Mouse (Mus musculus) right cerebral cortex, adult 18-20 months (tissue): Measurements from ENCODE around the gene Nsg1.
A peak's percentile ranks its signal among the peaks of the same experiment; 100 is the strongest.

ENCODE experiments used
- DNase-seq: peaks from one replicate; pipeline ENCODE4 v3.0.0; 2022; ENCODE audit warnings: mixed read lengths

The Nsg1 gene

DNA sequence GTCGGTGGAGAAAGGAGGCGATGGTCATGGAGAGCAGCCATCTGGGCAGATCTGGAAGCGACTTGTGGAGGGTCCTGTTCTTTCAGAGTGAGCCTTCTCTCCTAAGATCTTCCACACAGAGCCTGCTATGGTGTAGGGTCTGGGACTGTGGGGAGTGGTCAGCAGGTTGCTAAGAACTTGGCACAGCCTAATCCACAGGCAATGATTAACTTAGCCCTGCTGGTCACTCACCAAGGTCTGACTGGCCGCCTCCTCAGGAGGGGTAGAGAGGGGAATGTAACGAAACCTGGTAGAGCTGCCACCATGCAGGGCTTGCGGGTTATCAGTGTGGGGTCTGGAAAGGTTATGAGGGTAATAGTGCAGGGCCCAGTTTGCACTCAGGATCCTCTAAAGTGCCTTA is 18.8 kb downstream of the Nsg1 start:
- no peak for DNase-seq

DNA sequence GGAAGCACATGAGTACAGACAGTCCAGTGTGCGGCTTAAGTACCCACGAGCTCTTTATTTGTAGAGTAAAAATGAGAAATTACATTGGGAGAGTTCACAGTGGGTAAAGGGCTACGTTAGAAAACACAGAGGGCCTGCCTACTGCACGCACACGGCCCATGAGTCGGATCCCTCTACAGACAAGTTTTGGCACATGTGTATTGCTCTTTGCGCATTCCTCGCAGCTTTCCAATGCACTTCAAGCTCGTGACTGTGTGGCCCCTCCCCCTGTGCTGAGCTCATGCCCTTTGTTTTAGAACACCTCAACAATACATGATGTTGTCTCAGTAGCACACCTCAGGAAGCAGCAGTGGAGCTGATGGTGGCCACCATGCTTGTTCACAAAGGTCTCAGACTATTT is 22.5 kb downstream of the Nsg1 start:
- DNase-seq, result no peak

DNA sequence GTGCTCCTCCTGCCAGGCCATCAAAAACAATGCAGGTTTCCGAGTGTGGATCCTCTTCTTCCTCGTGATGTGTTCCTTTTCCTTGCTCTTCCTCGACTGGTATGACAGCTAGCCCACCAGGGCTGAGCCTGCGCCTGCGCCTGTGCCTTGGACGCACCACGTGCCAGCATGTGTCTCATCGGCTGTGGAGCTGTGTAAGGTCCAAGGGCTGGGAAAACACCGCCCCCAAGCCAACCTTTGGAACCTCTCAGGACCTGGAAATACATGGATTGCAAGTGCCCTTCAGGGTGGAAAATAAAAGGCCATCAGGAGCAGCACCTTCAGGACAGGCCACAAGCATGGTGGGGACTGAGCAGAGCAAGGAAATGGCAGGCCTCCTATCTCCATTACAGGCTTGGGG is 23.5 kb downstream of the Nsg1 start:
- no peak for DNase-seq

DNA sequence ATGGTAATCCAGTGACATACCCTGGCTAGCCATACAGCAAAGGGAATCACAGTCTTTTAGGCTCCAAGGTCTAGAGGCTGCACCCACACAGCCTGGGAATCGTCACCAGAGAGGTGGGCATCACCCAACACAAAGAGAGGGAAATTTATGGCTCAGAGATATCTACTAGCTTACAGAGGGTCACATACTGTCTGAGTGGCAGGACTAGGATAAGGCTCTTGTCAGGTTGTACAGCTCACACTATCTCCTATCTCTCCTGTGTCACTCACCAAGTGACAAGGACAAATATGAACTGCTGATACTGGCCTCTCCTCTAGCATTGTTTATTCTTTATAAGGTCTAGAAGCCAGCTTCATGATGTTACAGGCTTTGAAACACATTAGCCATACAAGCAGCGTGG is 30.4 kb downstream of the Nsg1 start:
- no peak for DNase-seq

DNA sequence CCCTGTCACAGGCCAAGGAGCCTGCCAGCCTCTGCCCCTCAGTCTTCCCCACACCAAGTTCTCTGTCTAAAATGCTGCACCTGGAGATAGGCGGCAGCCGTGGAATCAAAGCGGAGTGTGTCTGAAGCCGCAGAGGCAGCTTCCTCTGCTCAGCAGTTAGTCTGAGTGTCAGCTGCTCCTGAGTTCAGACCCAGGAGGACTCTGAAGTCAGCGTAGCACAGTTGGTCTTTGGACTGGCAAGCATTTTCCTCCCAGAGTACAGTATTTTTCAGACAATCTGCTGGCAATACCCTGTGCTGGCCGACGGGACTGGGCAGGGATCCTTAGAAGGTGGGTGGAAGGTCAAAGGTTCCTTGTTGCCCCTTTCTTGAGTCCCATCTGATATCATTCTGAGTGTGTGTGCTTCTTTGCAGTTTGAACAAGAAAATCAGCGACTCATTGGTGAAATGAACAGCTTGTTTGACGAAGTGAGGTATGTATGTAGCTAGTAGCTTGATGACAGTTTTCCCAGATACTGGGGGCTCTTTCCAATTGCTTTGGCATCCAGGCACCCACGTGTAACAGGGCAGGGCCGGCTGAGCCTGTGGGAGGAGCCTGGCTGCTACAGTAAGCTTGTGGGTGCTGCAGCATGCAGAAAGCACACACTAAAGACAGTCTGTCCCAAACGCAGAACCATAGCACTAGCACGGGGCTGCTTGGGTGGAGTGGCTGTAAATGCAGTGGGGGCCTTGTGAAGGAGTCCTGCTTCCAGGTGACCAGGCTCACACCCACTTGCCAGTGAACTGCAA is 33.0 kb downstream of the Nsg1 start:
- no peak for DNase-seq

DNA sequence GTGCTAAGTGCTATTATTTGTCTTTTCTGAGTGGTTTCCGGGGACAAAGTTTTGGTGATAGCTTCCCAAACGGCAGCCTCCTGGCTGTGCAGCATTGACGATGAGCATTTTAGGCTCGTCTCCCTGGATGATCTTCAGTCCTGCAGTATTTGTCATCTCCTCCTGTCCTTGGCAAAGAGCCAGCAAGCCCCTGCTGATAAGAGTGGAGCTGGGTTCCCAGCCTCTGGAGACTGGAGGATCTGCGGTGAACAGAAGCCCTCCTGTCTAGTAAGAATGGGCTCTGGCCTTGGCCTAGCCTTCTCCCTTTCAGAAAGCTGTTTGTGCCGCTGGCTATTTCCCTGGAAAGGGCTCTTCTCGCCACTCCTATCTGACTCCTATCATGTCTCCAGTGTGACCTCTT is 38.0 kb downstream of the Nsg1 start:
- no peak for DNase-seq

DNA sequence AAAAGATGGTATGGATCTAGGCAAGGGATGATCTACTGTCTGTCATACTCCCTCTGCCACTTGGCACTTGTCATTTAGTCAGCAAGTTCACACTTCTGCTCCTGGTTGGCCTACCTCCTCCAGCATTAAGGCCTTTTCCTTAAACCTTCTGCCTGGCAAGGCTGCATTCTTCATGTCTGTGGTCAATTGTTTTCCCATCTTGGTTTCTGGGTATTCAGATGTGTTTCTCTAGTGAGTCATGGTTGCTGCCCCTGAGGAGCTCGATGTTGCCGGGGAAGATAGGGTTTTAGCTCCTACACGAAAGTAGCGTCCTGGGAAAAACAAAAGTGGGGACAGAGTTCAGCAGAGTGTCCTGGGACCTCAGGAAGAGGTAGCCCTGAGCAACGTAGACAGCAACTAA is 40.4 kb downstream of the Nsg1 start:
- DNase-seq, result no peak

DNA sequence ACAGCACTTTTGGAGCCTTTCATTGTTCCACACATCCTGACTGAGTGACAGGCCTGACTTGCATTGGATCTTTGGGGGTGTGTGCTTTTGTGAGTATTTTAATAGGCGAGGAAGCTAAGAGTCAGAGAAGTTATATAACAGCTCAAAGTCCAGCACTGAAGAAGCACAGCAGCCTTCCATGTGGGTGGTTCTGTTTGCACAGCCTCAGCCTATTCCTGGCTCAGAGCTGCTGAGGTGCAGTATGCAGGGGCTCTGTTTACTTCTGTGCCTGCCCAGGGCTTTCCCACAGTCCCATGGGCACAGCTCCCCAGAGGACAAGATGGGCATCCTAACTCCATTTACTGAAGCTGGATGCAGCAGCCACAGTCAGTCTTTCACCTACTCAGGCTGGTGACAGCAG is 42.7 kb downstream of the Nsg1 start:
- DNase-seq, result peak; percentile 90

DNA sequence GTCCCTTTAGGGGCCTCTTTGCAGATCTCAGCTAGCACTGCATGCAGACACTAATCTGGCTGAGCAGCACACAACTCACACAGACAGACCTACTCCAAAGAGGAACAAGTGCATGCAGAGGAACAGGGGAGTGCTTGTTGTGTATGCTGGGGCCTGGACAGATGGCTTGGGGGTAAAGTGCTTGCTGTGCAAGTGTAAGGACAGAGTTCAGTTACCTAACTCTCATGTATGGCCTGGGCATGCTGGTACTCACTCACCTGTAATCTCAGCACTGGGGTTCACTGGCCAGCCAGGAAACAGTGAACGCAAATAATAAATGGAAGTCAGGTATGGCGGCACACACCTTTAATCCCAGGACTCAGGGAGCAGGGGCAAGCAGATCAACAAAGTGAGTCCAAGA is 45.2 kb downstream of the Nsg1 start:
- DNase-seq, result no peak

DNA sequence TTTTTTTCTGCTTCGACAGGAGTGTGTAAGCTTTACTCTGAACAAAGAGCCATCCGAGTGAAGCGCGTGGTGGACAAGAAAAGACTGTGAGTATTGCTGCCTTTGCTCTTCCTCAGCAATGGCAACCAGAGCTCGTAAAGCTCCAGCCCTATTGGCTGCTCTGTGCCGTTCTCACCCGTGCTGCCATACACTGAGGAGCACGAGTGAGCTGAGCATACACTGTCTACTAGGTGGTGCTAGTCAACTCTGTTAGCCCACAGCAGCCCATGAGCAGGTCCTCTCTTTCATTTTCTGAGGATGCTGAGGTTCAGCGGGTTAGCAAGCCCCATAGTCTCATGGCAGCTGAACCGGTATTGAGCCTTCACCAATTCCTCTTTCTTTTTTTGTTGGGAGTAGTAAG is 52.9 kb downstream of the Nsg1 start:
- DNase-seq, result no peak

DNA sequence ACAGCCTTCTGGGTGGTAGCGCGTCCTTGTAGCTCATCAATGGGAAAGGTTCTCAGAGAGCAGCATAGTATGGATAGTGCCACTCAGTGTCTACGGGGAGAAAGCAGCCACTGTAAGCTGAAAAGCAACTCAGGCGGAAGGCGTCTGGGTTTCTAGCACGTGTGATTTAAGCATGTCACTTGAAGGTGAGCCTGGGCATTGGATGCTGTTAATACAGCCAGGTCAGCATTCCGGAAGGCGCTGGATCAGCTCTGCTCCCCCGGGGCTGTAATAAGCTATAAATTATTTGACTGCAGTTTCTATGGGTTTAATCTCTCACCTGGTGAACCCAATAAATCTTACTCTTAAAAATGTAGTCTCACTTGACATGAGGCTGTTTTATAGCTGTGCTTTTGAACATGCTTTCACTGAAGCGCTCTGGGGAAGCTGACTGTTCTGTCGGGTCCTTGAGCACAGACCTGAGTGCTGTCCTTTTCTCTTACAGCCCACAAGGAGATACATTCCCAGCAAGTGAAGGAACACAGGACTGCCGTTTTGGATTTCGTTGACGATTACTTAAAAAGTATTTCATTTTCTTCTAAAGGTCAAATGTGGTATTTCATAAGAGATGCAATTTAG is 53.5 kb downstream of the Nsg1 start:
- no peak for DNase-seq

DNA sequence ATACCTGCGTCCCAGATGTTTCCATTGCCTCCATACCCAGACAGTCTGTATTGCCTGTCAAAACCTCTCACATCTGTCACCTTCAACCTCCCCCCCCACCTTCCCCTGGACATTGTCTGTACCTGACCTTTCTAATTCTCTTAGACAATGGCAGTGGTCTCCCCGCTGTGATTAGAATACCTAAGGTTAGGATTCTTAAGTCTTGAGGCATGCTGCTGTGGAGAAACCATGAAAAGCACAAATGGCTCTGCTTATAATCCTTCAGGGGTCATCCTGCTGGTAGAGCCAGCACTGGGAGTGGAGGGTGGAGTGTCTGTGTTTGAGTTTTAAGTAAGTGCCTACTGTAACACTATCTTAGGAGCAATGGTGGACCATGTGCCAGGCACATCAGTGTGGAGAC is 56.8 kb downstream of the Nsg1 start:
- DNase-seq, result no peak

DNA sequence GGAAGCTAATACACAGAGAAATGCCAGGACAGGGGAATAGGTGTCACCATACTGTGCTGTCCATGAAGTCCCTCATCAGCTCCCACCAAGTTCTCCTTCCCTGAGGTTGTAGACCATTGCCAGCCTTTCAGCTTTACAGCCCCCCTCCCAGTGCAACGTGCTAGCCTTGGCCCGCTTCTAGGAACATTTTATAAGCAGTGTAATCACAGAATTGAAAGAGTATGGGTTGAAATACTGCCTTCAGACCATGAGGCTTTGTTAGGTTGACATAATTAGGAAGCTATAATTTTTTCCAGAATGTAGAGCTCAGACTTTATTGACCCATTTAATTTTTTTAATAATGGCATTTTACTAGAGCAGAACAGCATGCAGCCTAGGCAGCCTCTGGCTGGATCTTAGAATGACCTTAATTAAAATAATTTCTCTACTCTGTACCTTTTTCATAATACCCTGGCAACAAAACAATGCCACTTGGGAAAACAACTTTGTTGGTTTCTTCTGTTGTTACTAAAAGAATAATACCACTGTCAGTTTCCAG is 60.5 kb downstream of the Nsg1 start:
- no peak for DNase-seq

DNA sequence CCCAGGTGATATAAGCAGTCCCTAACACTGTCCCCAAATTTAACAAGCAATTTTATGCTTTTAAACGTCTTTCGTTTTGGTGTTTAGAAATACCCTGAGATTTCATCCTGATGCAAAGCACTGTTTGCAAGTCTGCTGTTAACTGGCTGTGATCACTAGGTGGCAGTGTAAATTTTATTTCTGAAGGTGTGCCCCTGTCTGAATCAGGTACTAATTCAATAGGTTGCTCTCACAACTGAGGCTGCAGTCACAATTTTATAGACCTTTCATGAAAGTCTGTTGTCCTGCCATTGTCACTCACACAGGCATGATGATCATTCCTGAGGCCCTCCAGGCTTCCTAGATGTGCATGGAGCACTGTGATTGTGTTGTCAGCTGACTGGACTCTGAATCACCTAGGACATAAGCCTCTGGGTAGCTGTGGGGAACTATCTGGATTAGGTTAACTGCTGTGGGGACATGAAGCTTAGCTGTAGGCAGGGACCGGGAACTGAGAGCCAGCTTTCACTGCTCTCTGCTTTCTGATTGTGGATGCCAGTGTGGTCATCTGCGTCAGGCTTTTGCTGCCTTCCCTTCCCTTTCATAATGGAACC is 62.1 kb downstream of the Nsg1 start:
- DNase-seq, result no peak

DNA sequence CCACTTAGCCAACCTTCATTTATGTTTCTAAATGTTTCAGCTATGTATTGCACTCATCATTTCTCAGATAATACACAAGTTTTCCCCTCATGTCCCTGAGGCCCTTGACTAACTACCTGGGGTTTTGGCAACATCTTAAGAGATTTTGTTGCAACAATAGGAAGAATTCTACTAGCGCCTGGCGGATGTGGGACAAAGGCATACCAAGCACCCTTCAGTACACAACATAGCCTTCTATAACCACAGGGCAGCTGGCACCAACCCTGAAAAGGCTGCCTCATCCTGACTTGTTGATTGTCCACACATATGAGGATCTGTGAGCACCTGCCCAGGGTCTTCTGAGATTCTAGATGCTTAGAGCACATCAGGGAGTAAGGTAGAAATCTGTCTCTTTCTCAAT is 65.4 kb downstream of the Nsg1 start:
- DNase-seq, result no peak

DNA sequence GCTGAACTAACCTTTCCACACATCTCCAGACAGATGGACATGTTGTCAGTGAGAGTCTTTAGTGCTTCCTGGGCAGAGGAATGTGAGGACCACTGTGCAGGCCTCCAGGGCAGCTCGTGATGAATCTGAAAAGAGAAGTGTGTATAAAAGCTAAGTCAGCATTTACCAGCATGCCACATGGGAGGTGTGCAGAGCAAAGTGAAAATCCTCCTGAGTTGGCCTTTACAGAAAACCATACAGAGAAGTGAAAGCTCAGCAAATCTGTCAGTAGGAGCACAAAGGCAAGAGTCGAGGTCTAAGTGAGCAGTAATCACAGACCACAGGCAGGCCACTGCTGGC is 67.8 kb downstream of the Nsg1 start:
- DNase-seq, result no peak

DNA sequence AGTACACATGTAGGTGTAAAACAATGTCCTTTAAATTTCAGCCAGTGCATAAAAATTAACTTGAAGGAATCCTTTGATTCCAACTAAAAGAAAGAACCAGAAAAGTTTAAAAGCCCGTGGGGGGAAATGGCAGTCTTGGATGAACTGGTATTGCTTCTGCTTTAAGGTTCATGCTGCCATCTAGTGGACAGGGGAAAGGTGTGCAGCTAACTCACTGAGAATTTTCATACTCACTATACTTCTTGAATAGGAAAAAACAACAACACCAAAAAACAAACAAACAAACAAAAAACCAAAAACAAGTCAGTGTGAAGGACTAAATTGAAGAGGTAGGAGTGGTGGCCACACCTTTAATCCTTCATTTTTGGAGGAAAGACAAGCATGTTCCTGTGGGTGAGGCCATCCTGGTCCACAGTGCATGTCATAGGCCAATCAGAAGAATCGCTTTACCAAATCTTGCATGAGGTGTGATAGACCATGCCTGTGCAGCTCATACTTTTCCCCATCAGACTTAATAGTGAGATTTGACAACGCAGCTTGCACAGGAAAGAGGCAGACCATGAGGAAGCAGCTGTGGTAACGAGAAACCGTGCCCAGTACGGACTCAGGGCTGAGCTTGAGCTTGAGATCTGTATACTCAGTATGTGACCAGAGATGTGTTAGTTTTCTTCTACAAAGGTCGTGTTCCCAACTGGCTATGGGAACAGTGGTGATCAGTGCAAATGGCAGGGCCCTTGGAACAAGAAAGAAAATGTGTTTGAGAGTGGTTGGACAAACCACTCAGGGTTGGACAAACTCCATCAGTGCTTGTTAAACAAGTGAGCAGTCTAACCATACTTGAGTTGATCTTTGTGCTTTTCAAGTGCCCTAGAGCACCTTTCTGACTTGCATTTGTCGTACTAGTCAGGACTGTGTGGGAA is 68.4 kb downstream of the Nsg1 start:
- peak; percentile 35 for DNase-seq

DNA sequence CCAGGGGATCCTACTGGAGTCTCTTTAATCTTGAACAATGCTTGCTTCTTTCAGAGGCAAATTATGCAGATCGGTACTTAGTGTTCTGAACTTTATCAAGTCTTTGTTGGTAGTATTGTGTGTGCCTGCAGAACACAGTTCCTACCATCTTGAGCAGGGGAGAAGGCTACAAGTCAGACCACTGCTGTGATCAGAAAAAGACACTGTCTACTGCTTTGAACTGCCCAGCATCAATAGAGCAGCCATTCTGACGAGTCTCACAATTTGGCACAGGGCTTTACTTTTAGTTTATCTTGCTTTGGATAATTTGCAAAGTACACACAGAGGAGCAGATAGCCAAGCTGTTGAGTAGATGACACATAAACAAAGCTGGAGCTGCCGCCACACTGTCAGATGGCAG is 69.1 kb downstream of the Nsg1 start:
- DNase-seq, result no peak

DNA sequence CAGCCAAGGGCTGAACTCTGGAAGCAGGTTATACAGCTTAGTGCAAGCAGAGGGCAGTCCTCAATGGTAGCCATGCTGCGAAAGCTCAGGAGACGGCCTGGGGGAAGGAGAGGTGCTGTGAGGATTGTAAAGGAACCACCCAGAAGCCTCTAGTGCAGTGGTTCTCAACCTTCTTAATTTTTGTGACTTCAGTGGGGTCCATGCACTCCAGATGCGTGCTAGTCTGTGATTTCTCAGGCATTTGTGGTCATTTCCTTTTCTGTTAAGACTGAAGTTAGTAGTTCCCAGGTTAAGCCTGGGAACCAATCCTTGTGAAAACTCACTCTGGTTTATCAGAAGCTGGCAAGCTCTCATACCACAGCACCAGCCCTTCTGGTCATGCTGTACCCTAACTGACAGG is 69.6 kb downstream of the Nsg1 start:
- DNase-seq, result no peak
